Mouse (Mus musculus) myocyte (in vitro differentiated cells): ENCODE data around the gene Tmem208. TPM values are rescaled to one million over a fixed set of nuclear protein-coding genes. Genes with fewer than 3 reads are reported as not detected.

Source experiments
- H3K27me3 ChIP-seq: one replicate; pipeline ENCODE4 v1.6.1; 2011; ENCODE audit not compliant: control insufficient read depth, insufficient read depth, insufficient read length
- H3K36me3 ChIP-seq: one replicate; pipeline ENCODE4 v1.6.1; 2011; ENCODE audit not compliant: control insufficient read depth, insufficient read depth
- H3K4me2 ChIP-seq: one replicate; pipeline ENCODE4 v1.6.1; 2011; ENCODE audit warnings: low read depth, control low read depth
- H3K4me3 ChIP-seq: one replicate; pipeline ENCODE4 v1.5.1; 2011; ENCODE audit warnings: mild to moderate bottlenecking, control low read depth, moderate library complexity
- H3K79me2 ChIP-seq: one replicate; pipeline ENCODE4 v1.6.1; 2011; ENCODE audit not compliant: control insufficient read depth, insufficient read depth
- H3ac ChIP-seq: one replicate; pipeline ENCODE4 v1.6.1; 2011; ENCODE audit not compliant: control insufficient read depth, insufficient read length
- CEBPB ChIP-seq: IDR thresholded peaks from 2 replicates; pipeline ENCODE4 v1.6.1; 2011; ENCODE audit warnings: mild to moderate bottlenecking, moderate library complexity; ENCODE audit not compliant: poor library complexity, insufficient read depth, severe bottlenecking
- E2F4 ChIP-seq: IDR thresholded peaks from one replicate; pipeline ENCODE4 v1.6.1; 2011; ENCODE audit warnings: mild to moderate bottlenecking, control low read depth, moderate library complexity; ENCODE audit not compliant: insufficient read depth
- MAX ChIP-seq: IDR thresholded peaks from one replicate; pipeline ENCODE4 v1.6.1; 2011; ENCODE audit warnings: low read depth, mild to moderate bottlenecking, control low read depth
- MYOD1 ChIP-seq, 3 experiments: IDR thresholded peaks; one replicate each; pipeline ENCODE4 v1.6.1; 2011; ENCODE audit warnings: control low read depth in 2 of 3, low read depth in 2 of 3, mild to moderate bottlenecking in 2 of 3, moderate library complexity in 1 of 3; ENCODE audit not compliant: insufficient read length in 2 of 3, control insufficient read depth in 1 of 3
- MYOG ChIP-seq, 3 experiments: IDR thresholded peaks; one replicate each; pipeline ENCODE4 v1.6.1; 2011; ENCODE audit warnings: control low read depth in 2 of 3, low read depth in 2 of 3, mild to moderate bottlenecking in 2 of 3; ENCODE audit not compliant: insufficient read length in 2 of 3, control insufficient read depth in 1 of 3, insufficient read depth in 1 of 3
- POLR2A ChIP-seq: IDR thresholded peaks from one replicate; pipeline ENCODE4 v1.6.1; 2011; ENCODE audit warnings: low read depth, mild to moderate bottlenecking, control low read depth, moderate library complexity; ENCODE audit not compliant: insufficient read length
- POLR2AphosphoS2 ChIP-seq: IDR thresholded peaks from one replicate; pipeline ENCODE4 v1.6.1; 2011; ENCODE audit warnings: low read depth, control low read depth; ENCODE audit not compliant: insufficient read length
- REST ChIP-seq: IDR thresholded peaks from one replicate; pipeline ENCODE4 v1.6.1; 2011; ENCODE audit warnings: mild to moderate bottlenecking, control low read depth, moderate library complexity; ENCODE audit not compliant: insufficient read depth, insufficient read length
- SRF ChIP-seq: IDR thresholded peaks from one replicate; pipeline ENCODE4 v1.6.1; 2011; ENCODE audit warnings: low read depth; ENCODE audit not compliant: control insufficient read depth, insufficient read length
- TCF12 ChIP-seq: IDR thresholded peaks from one replicate; pipeline ENCODE4 v1.6.1; 2011; ENCODE audit warnings: mild to moderate bottlenecking, control low read depth; ENCODE audit not compliant: poor library complexity, insufficient read depth, severe bottlenecking
- TCF3 ChIP-seq: IDR thresholded peaks from one replicate; pipeline ENCODE4 v1.6.1; 2011; ENCODE audit warnings: low read depth, control low read depth; ENCODE audit not compliant: insufficient read length
- USF1 ChIP-seq: IDR thresholded peaks from one replicate; pipeline ENCODE4 v1.6.1; 2011; ENCODE audit warnings: low read depth, mild to moderate bottlenecking, control low read depth, moderate library complexity
- polyA plus RNA-seq: library from polyadenylated mRNA; unstranded; fragments of >200 nt; fragmentation: generic; extraction: Trizol; gene quantifications from one replicate; pipeline ENCODE4 v1.2.1, GENCODE M21; 2012; ENCODE audit warnings: missing spikeins

Tmem208 gene
- polyA plus RNA-seq, 1 experiment = 109 TPM

- no peak overlapping the region for H3K4me3 ChIP-seq
- H3ac ChIP-seq = no peak overlapping the region
- H3K36me3 ChIP-seq = peaks cover 45% of the 10 kb centered on the region
- TF ChIP-seq CEBPB (no peak), E2F4 (no peak), TCF3 (no peak), POLR2A (no peak), SRF (no peak), MYOG (IDR thresholded peaks at IDR 0.05; ENCODE audit: control insufficient read depth in 1 of 3, insufficient read depth in 1 of 3, insufficient read length in 2 of 3, low read depth in 2 of 3) (no peak), MAX (no peak), TCF12 (no peak), MYOD1 (IDR thresholded peaks at IDR 0.05; ENCODE audit: control insufficient read depth in 1 of 3, insufficient read length in 2 of 3, low read depth in 2 of 3) (no peak)
- peaks cover 41% of the 10 kb centered on the region for H3K79me2 ChIP-seq
- no peaks in the 10 kb centered on the region for H3K27me3 ChIP-seq
- H3K4me2 ChIP-seq = no peak overlapping the region
Measured at GRCm38 (mm10) chr8:105338992-105339391, 12.8 kb downstream of the Tmem208 start.

- Histone ChIP-seq H3K4me2 (no peak overlapping the region), H3K4me3 (no peak overlapping the region), H3K79me2 (peaks cover 50% of the 10 kb centered on the region), H3ac (no peak overlapping the region), H3K36me3 (peaks cover 40% of the 10 kb centered on the region), H3K27me3 (no peaks in the 10 kb centered on the region)
- no peak for TF ChIP-seq CEBPB
- no peak for TF ChIP-seq REST
- TF ChIP-seq MYOG (IDR thresholded peaks at IDR 0.05; ENCODE audit: control insufficient read depth in 1 of 3, insufficient read depth in 1 of 3, insufficient read length in 2 of 3, low read depth in 2 of 3) = no peak
- TF ChIP-seq POLR2AphosphoS2 = no peak
- TF ChIP-seq TCF3 = no peak
- no peak for TF ChIP-seq MYOD1 (IDR thresholded peaks at IDR 0.05; ENCODE audit: control insufficient read depth in 1 of 3, insufficient read length in 2 of 3, low read depth in 2 of 3)
- no peak for TF ChIP-seq POLR2A
Measured at GRCm38 (mm10) chr8:105339886-105340635, 13.9 kb downstream of the Tmem208 start.

GRCm38 (mm10) chr8:105341399-105341798 is 15.2 kb downstream of the Tmem208 start:
- Histone ChIP-seq H3K27me3 (no peaks in the 10 kb centered on the region), H3K4me2 (no peak overlapping the region), H3K36me3 (peaks cover 31% of the 10 kb centered on the region), H3ac (no peak overlapping the region), H3K79me2 (peaks cover 55% of the 10 kb centered on the region), H3K4me3 (no peak overlapping the region)
- TF ChIP-seq POLR2AphosphoS2 (no peak), REST (no peak), TCF3 (no peak), MYOD1 (IDR thresholded peaks at IDR 0.05; ENCODE audit: control insufficient read depth in 1 of 3, insufficient read length in 2 of 3, low read depth in 2 of 3) (no peak), SRF (no peak), POLR2A (no peak), CEBPB (no peak), E2F4 (no peak), TCF12 (no peak), MAX (no peak), MYOG (IDR thresholded peaks at IDR 0.05; ENCODE audit: control insufficient read depth in 1 of 3, insufficient read depth in 1 of 3, insufficient read length in 2 of 3, low read depth in 2 of 3) (no peak), USF1 (no peak)

GRCm38 (mm10) chr8:105342768-105343167 is 16.6 kb downstream of the Tmem208 start:
- TF ChIP-seq CEBPB = no peak
- TF ChIP-seq USF1 = no peak
- no peak for TF ChIP-seq E2F4
- TF ChIP-seq TCF3 = no peak
- TF ChIP-seq MAX = no peak
- TF ChIP-seq REST = no peak
- TF ChIP-seq POLR2AphosphoS2 = no peak
- TF ChIP-seq MYOG (IDR thresholded peaks at IDR 0.05; ENCODE audit: control insufficient read depth in 1 of 3, insufficient read depth in 1 of 3, insufficient read length in 2 of 3, low read depth in 2 of 3) = no peak
- peaks cover 17% of the 10 kb centered on the region for H3K36me3 ChIP-seq
- H3K27me3 ChIP-seq = no peaks in the 10 kb centered on the region
- no peak overlapping the region for H3K4me3 ChIP-seq
- peaks cover 66% of the 10 kb centered on the region for H3K79me2 ChIP-seq
- no peak overlapping the region for H3K4me2 ChIP-seq
- H3ac ChIP-seq = no peak overlapping the region
